Mouse (Mus musculus): Measurements from ENCODE around the gene Psmg4. TPM values are rescaled to one million over a fixed set of nuclear protein-coding genes. Genes with fewer than 3 reads are reported as not detected.

Psmg4 gene
- polyA plus RNA-seq, 1 experiment from 2014 or later, result 95.4 TPM

DNA sequence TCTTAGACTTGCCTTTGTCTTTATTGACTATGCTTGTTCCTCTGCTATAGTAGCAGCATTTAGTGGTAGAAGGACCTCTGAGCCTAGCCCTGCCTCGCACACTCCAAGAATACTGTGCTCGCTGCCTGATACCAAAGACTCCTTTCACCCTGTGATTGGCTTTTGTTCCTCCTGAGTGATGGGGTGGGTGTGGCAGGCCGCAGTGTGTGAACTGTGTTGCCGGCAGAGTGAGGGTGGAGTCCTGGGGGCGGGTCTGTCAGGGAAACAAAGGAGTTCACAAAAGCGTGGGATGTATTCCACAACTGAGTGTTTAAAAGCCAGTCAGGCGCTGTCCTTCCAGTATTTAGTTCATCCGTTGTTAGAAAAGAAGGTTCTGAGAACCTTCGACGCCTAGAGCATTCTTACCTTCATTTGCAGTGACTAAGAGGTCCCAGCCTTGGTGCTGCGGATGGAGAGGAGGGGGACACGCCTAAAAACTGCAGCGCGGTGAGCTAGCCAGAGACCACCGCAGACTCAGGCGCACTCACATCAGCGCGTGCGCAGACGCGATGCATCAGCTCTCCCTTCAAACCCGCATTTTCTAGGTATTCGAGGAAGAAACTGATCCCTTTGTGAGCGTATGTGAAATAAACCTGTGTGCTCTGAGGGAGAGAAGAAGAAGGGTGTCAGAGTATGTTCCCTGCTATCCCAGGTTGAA is 31.6 kb upstream of the Psmg4 start:
- peak; percentile 82 for ATAC-seq (ENCODE audit: low read depth)
- H3K4me2 ChIP-seq, result peak overlapping the region; percentile 89
- H3K4me3 ChIP-seq, result peak overlapping the region; percentile 95
- peak overlapping the region; percentile 100 for H3K27ac ChIP-seq (replicated peaks)
- peak overlapping the region; percentile 100 for H3K9ac ChIP-seq
- WGBS, result under 1% methylated on average over 24 of the region's 24 CpGs
- peaks cover 13% of the 10 kb centered on the region for H3K36me3 ChIP-seq
- no peaks in the 10 kb centered on the region for H3K27me3 ChIP-seq
- no peaks in the 10 kb centered on the region for H3K9me3 ChIP-seq
- peaks cover 43% of the 10 kb centered on the region for H3K4me1 ChIP-seq (replicated peaks)

- Histone ChIP-seq H3K4me2 (peak overlapping the region; percentile 89), H3K4me3 (peak overlapping the region; percentile 95), H3K9ac (peak overlapping the region; percentile 100), H3K27ac (replicated peaks) (peak overlapping the region; percentile 100), H3K4me1 (replicated peaks) (peaks cover 48% of the 10 kb centered on the region), H3K36me3 (peaks cover 9% of the 10 kb centered on the region), H3K9me3 (no peaks in the 10 kb centered on the region), H3K27me3 (no peaks in the 10 kb centered on the region)
- ATAC-seq (ENCODE audit: low read depth), result peak; percentile 36
- WGBS, result 2% methylated on average over 10 of the region's 10 CpGs
These were observed 31.1 kb upstream of the Psmg4 start for GRCm38 (mm10) chr13:34131708-34132060.

GRCm38 (mm10) chr13:34132299-34132698 is 30.5 kb upstream of the Psmg4 start:
- WGBS, result 1% methylated on average over 15 of the region's 15 CpGs
- Histone ChIP-seq H3K4me2 (peak overlapping the region; percentile 89), H3K27ac (replicated peaks) (peak overlapping the region; percentile 100), H3K36me3 (peaks cover 7% of the 10 kb centered on the region; the same call in 1 of the 2 replicates), H3K9ac (peak overlapping the region; percentile 100), H3K9me3 (no peaks in the 10 kb centered on the region), H3K27me3 (no peaks in the 10 kb centered on the region), H3K4me3 (peak overlapping the region; percentile 95), H3K4me1 (replicated peaks) (peaks cover 55% of the 10 kb centered on the region)
- no peak for ATAC-seq (ENCODE audit: low read depth)

DNA sequence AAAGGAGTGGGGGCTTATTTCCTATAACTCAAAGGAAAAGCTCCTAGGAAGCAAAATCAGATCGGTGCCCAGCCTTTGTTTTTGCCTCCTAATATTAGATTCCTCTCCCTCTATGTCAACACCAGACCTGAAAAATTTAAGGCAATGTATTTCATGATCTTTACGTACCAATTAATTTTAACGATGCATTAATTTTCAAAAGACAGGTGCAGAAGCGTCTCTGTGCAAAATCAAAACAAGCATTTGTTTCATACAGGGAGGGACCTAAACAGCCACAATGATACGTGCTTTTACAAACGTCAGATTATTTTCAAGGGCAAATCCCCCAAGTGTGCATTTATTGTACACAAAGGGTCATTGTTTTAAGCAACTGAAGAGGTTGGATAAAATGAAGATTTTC is 29.9 kb upstream of the Psmg4 start:
- no peaks in the 10 kb centered on the region for H3K9me3 ChIP-seq
- H3K27ac ChIP-seq (replicated peaks), result peak overlapping the region; percentile 100
- H3K4me2 ChIP-seq, result peak overlapping the region; percentile 89
- H3K27me3 ChIP-seq, result no peaks in the 10 kb centered on the region
- H3K36me3 ChIP-seq, result peaks cover 7% of the 10 kb centered on the region; the same call in 1 of the 2 replicates
- H3K4me1 ChIP-seq (replicated peaks), result peaks cover 60% of the 10 kb centered on the region
- ATAC-seq (ENCODE audit: low read depth), result no peak
- H3K9ac ChIP-seq, result peak overlapping the region; percentile 100
- WGBS, result 4% methylated on average over 6 of the region's 6 CpGs
- H3K4me3 ChIP-seq, result peak overlapping the region; percentile 95

- Histone ChIP-seq H3K9me3 (no peaks in the 10 kb centered on the region), H3K4me3 (peak overlapping the region; percentile 95), H3K4me2 (peak overlapping the region; percentile 89), H3K4me1 (replicated peaks) (peaks cover 64% of the 10 kb centered on the region), H3K27me3 (no peaks in the 10 kb centered on the region), H3K36me3 (peaks cover 4% of the 10 kb centered on the region; the same call in 1 of the 2 replicates), H3K9ac (peak overlapping the region; percentile 100), H3K27ac (replicated peaks) (peak overlapping the region; percentile 100)
- no peak for ATAC-seq (ENCODE audit: low read depth)
- 2% methylated on average over 15 of the region's 15 CpGs for WGBS
These were observed 29.3 kb upstream of the Psmg4 start for GRCm38 (mm10) chr13:34133326-34134071.

DNA sequence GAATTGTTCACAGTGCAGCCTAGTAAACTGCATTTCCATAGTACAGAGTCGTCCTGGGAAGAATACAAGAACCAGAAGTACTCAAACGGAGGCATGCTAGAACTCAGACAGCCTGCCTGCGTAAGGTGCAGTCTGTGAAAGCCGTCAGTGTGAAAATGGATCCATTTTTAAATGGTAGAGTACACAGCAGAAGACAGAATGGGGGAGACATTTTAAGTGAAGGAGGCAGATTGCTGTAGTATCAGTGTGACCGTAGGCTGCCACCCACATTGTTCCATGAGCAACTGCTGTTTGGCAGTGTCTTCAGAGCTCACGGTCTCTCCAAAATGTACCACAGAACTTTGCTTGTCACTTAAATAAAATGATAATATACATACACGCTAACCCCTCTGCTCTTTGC is 28.5 kb upstream of the Psmg4 start:
- 15% methylated on average over 7 of the region's 7 CpGs for WGBS
- H3K4me3 ChIP-seq, result peak overlapping the region; percentile 95

DNA sequence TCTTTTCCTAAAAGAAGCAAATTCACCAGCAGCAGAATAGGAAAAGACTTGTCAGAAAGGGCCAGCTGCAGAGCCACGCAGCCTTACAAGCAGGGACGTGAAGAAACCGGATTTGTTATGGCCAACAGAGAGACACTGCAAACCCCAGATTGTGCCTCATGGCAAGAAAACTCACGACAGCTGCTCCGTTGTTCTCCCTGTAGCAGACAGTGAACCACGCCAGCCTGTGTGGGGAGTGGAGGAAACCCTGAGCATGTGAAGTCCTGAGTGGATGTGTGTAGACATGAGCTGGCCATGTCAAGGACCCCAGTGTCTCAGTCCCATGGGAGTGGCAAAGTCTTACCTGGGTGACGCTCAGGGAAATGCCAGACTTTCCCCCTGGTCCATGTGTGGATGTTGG is 26.2 kb upstream of the Psmg4 start:
- H3K27ac ChIP-seq (replicated peaks), result peak overlapping the region; percentile 100
- no peak for ATAC-seq (ENCODE audit: low read depth)
- no peaks in the 10 kb centered on the region for H3K27me3 ChIP-seq
- 39% methylated on average over 7 of the region's 7 CpGs for WGBS
- H3K9ac ChIP-seq, result peak overlapping the region; percentile 17; the same call in 1 of the 2 replicates
- H3K4me3 ChIP-seq, result no peak overlapping the region
- H3K4me2 ChIP-seq, result no peak overlapping the region
- H3K9me3 ChIP-seq, result no peaks in the 10 kb centered on the region
- H3K4me1 ChIP-seq (replicated peaks), result peaks cover 63% of the 10 kb centered on the region
- H3K36me3 ChIP-seq, result no peaks in the 10 kb centered on the region

More for the DNA sequence above, 28.5 kb upstream of the Psmg4 start:
- Histone ChIP-seq H3K36me3 (no peaks in the 10 kb centered on the region), H3K27ac (replicated peaks) (peak overlapping the region; percentile 100), H3K4me1 (replicated peaks) (peaks cover 64% of the 10 kb centered on the region), H3K27me3 (no peaks in the 10 kb centered on the region), H3K9ac (peak overlapping the region; percentile 100), H3K9me3 (no peaks in the 10 kb centered on the region), H3K4me2 (peak overlapping the region; percentile 89)
- no peak for ATAC-seq (ENCODE audit: low read depth)

DNA sequence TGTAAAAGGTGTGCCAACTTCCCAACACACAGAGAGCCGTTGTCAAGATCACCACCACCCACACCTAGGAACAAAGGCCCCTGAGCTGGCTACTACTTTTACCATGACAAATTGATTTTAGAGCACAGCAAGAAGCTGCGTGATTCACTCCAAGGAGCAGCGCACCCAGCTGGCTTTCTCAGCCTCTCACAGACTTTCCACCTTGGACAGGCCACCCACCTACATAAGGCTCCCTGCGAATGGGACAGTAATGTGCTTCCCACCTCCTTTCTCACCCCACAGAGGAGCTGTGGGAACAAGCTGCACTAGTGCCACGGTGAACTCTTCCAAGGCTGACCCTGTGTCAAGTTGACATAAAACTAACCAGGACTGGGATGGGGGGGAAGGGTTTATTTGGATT is 19.4 kb upstream of the Psmg4 start:
- peak; percentile 55; the same call in 1 of the 2 replicates for ATAC-seq (ENCODE audit: low read depth)

GRCm38 (mm10) chr13:34146916-34147315 is 15.8 kb upstream of the Psmg4 start:
- Histone ChIP-seq H3K4me1 (replicated peaks) (peaks cover 42% of the 10 kb centered on the region), H3K9ac (no peak overlapping the region; the same call in 1 of the 2 replicates), H3K9me3 (no peaks in the 10 kb centered on the region), H3K27ac (replicated peaks) (peak overlapping the region; percentile 99), H3K27me3 (no peaks in the 10 kb centered on the region), H3K4me3 (no peak overlapping the region), H3K36me3 (no peaks in the 10 kb centered on the region), H3K4me2 (no peak overlapping the region)
- 53% methylated on average over 3 of the region's 3 CpGs for WGBS
- no peak for ATAC-seq (ENCODE audit: low read depth)

More for the DNA sequence above, 19.4 kb upstream of the Psmg4 start:
- Histone ChIP-seq H3K27me3 (no peaks in the 10 kb centered on the region), H3K9me3 (no peaks in the 10 kb centered on the region), H3K27ac (replicated peaks) (0 out of 2 replicates have a peak overlapping the region, but pooled peaks have one; percentile 20), H3K4me2 (no peak overlapping the region), H3K9ac (no peak overlapping the region), H3K36me3 (no peaks in the 10 kb centered on the region), H3K4me3 (no peak overlapping the region), H3K4me1 (replicated peaks) (peaks cover 24% of the 10 kb centered on the region)
- WGBS, result 17% methylated on average over 5 of the region's 5 CpGs

- H3K4me3 ChIP-seq, result peak overlapping the region; percentile 37
- no peaks in the 10 kb centered on the region for H3K36me3 ChIP-seq
- H3K27me3 ChIP-seq, result no peaks in the 10 kb centered on the region
- peak overlapping the region; percentile 77 for H3K9ac ChIP-seq
- H3K27ac ChIP-seq (replicated peaks), result peak overlapping the region; percentile 99
- 38% methylated on average over 3 of the region's 3 CpGs for WGBS
- H3K9me3 ChIP-seq, result no peaks in the 10 kb centered on the region
- H3K4me1 ChIP-seq (replicated peaks), result peaks cover 42% of the 10 kb centered on the region
- H3K4me2 ChIP-seq, result peak overlapping the region; percentile 59
- ATAC-seq (ENCODE audit: low read depth), result peak; percentile 21; the same call in 1 of the 2 replicates
These were observed 14.6 kb upstream of the Psmg4 start for GRCm38 (mm10) chr13:34148181-34148580.

- under 1% methylated on average over 23 of the region's 23 CpGs for WGBS
- ATAC-seq (ENCODE audit: low read depth), result peak; percentile 90
- Histone ChIP-seq H3K9ac (peak overlapping the region; percentile 77), H3K4me2 (peak overlapping the region; percentile 59), H3K27ac (replicated peaks) (peak overlapping the region; percentile 99), H3K4me1 (replicated peaks) (peaks cover 42% of the 10 kb centered on the region), H3K36me3 (no peaks in the 10 kb centered on the region), H3K4me3 (peak overlapping the region; percentile 37), H3K9me3 (no peaks in the 10 kb centered on the region), H3K27me3 (no peaks in the 10 kb centered on the region)
These were observed 13.9 kb upstream of the Psmg4 start for GRCm38 (mm10) chr13:34148767-34149392.

All from neural tube, embryonic 13.5 days (tissue).